Mouse (Mus musculus) bone marrow macrophage, adult 2 months (primary cell): Measurements from ENCODE around the gene Tfpi.

Experiments used
- CTCF ChIP-seq: IDR thresholded peaks from 2 replicates; pipeline ENCODE4 v1.5.1; 2012; ENCODE audit warnings: low read depth, mild to moderate bottlenecking, low read length, moderate library complexity
- POLR2A ChIP-seq: IDR thresholded peaks from 2 replicates; pipeline ENCODE4 v1.6.1; 2012; ENCODE audit warnings: mild to moderate bottlenecking, low read depth, low read length, borderline replicate concordance

DNA sequence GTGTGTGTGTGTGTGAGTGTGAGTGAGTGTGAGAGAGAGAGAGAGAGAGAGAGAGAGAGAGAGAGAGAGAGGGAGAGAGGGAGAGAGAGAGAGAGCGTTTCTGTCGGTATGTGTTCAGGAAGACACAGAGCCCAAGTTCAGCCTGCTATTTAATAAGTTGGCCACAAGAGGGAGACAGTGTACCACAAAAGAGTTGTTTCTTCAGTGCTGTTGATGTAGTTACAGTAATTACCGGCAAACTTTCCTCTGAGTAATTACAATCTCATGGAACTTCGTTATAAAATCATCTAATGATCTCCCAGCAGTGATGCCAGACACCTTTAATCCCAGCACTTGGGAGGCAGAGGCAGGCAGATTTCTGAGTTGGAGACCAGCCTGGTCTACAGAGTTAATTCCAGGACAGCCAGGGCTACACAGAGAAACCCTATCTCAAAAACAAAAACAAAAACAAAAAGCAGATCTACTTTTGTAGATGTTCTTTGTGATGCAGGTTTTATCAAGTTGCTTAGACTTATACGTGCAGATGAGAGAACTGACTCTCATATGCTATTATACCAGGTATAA lies 21.3 kb downstream of the Tfpi start:
- TF ChIP-seq CTCF (no peak), POLR2A (no peak)
